Mouse (Mus musculus) kidney, adult 2 months (tissue): Measurements from ENCODE around the gene Plk3. TPM values are rescaled to one million over a fixed set of nuclear protein-coding genes. Genes with fewer than 3 reads are reported as not detected.

Experiments
- DNase-seq: peaks from one replicate; pipeline ENCODE4 v3.0.0; 2021
- H3K27ac ChIP-seq: fragments of 200-500 bp; 2 replicates; pipeline ENCODE4 v1.5.1; 2012; ENCODE audit warnings: low read depth, low read length, control low read depth, inconsistent platforms; ENCODE audit not compliant: insufficient read depth
- H3K27me3 ChIP-seq: fragments of 200-500 bp; replicated peaks from 2 replicates; pipeline ENCODE4 v1.6.1; 2012; ENCODE audit warnings: mild to moderate bottlenecking, moderate library complexity, low read length, inconsistent platforms; ENCODE audit not compliant: control insufficient read depth, insufficient read depth
- H3K36me3 ChIP-seq: fragments of 200-500 bp; 2 replicates; pipeline ENCODE4 v1.6.1; 2012; ENCODE audit warnings: mild to moderate bottlenecking, moderate library complexity, low read length, inconsistent platforms; ENCODE audit not compliant: control insufficient read depth, insufficient read depth
- H3K4me1 ChIP-seq: fragments of 200-500 bp; 2 replicates; pipeline ENCODE4 v1.6.1; 2011; ENCODE audit warnings: low read length; ENCODE audit not compliant: control insufficient read depth, insufficient read depth
- H3K4me3 ChIP-seq: fragments of 200-500 bp; 2 replicates; pipeline ENCODE4 v1.5.1; 2011; ENCODE audit warnings: mild to moderate bottlenecking, low read depth, low read length, control low read depth; ENCODE audit not compliant: insufficient read depth
- CTCF ChIP-seq: fragments of 200-500 bp; conservative IDR thresholded peaks from 2 replicates; pipeline ENCODE4 v1.5.1; 2011; ENCODE audit warnings: low read depth, mild to moderate bottlenecking, control low read depth, low read length, moderate library complexity, mixed read lengths; ENCODE audit not compliant: insufficient read depth, insufficient read length
- POLR2A ChIP-seq: fragments of 200-500 bp; IDR thresholded peaks from one replicate; pipeline ENCODE4 v1.6.1; 2011; ENCODE audit warnings: low read depth, low read length, control low read depth
- WGBS: fragments of 180-500 bp; shearing (Covaris S2); methylation state at CpG from one replicate; pipeline ENCODE4 v1.1.7; 2018; 5-methylcytosine and 5-hydroxymethylcytosine counted together
- polyA plus RNA-seq: library from polyadenylated mRNA; depleted of rRNA; stranded (reverse); fragments of >200 nt; gene quantifications from 2 replicates; pipeline ENCODE4 v1.2.3, GENCODE M21; 2012

Plk3 gene
- polyA plus RNA-seq, 1 experiment, result 6.9 TPM

GRCm38 (mm10) chr4:117138295-117139216 lies 4.8 kb upstream of the Plk3 start:
- no peak for DNase-seq
- H3K4me3 ChIP-seq, result no peak overlapping the region
- peaks cover 12% of the 10 kb centered on the region; the same call in 1 of the 2 replicates for H3K4me1 ChIP-seq
- no peak overlapping the region for H3K27ac ChIP-seq
- no peaks in the 10 kb centered on the region for H3K36me3 ChIP-seq
- 61% methylated on average over 16 of the region's 17 CpGs for WGBS
- TF ChIP-seq CTCF, result no peak
- no peak for TF ChIP-seq POLR2A
- H3K27me3 ChIP-seq, result no peaks in the 10 kb centered on the region

- peak; percentile 97 for DNase-seq
- no peak for TF ChIP-seq POLR2A
- no peak for TF ChIP-seq CTCF
- H3K27me3 ChIP-seq, result no peaks in the 10 kb centered on the region
- no peaks in the 10 kb centered on the region for H3K36me3 ChIP-seq
- H3K4me1 ChIP-seq, result peaks cover 12% of the 10 kb centered on the region; the same call in 1 of the 2 replicates
- H3K27ac ChIP-seq, result peak overlapping the region; percentile 69
- H3K4me3 ChIP-seq, result no peak overlapping the region
- whole genome bisulfite sequencing, result 29% methylated on average over 8 of the region's 8 CpGs
These were observed 2.3 kb upstream of the Plk3 start for GRCm38 (mm10) chr4:117136034-117136433.

GRCm38 (mm10) chr4:117134601-117134995 lies 835 bp upstream of the Plk3 start:
- H3K4me1 ChIP-seq, result peaks cover 12% of the 10 kb centered on the region; the same call in 1 of the 2 replicates
- H3K27ac ChIP-seq, result peak overlapping the region; percentile 25; the same call in 1 of the 2 replicates
- WGBS, result 20% methylated on average over 2 of the region's 2 CpGs
- H3K36me3 ChIP-seq, result no peaks in the 10 kb centered on the region
- no peaks in the 10 kb centered on the region for H3K27me3 ChIP-seq
- DNase-seq, result peak; percentile 45
- TF ChIP-seq CTCF (no peak), POLR2A (no peak)
- no peak overlapping the region for H3K4me3 ChIP-seq

- no peak for DNase-seq
- under 1% methylated on average over 42 of the region's 42 CpGs for WGBS
- Histone ChIP-seq H3K27me3 (no peaks in the 10 kb centered on the region), H3K4me1 (peaks cover 10% of the 10 kb centered on the region; the same call in 1 of the 2 replicates), H3K36me3 (no peaks in the 10 kb centered on the region), H3K27ac (no peak overlapping the region), H3K4me3 (peak overlapping the region; percentile 69)
- no peak for TF ChIP-seq CTCF
- no peak for TF ChIP-seq POLR2A
These were observed 382 bp downstream of the Plk3 start for GRCm38 (mm10) chr4:117133366-117133796.

- no peaks in the 10 kb centered on the region for H3K36me3 ChIP-seq
- no peak for DNase-seq
- peak overlapping the region; percentile 69 for H3K4me3 ChIP-seq
- H3K27me3 ChIP-seq, result no peaks in the 10 kb centered on the region
- 73% methylated on average over 11 of the region's 11 CpGs for WGBS
- H3K27ac ChIP-seq, result no peak overlapping the region
- H3K4me1 ChIP-seq, result peaks cover 10% of the 10 kb centered on the region; the same call in 1 of the 2 replicates
- TF ChIP-seq CTCF (no peak), POLR2A (no peak)
These were observed 994 bp downstream of the Plk3 start for GRCm38 (mm10) chr4:117132794-117133143.

- H3K27ac ChIP-seq, result no peak overlapping the region
- H3K36me3 ChIP-seq, result no peaks in the 10 kb centered on the region
These were observed 1.6 kb downstream of the Plk3 start for GRCm38 (mm10) chr4:117131890-117132793.

More at GRCm38 (mm10) chr4:117131890-117132793, 1.6 kb downstream of the Plk3 start:
- Histone ChIP-seq H3K4me3 (no peak overlapping the region), H3K27me3 (no peaks in the 10 kb centered on the region), H3K4me1 (peaks cover 10% of the 10 kb centered on the region; the same call in 1 of the 2 replicates)
- 70% methylated on average over 7 of the region's 7 CpGs for WGBS
- DNase-seq, result no peak
- no peak for TF ChIP-seq CTCF
- no peak for TF ChIP-seq POLR2A
